Mouse (Mus musculus) thymus, postnatal 0 days (tissue): Measurements from ENCODE around the gene Hunk. TPM values are rescaled to one million over a fixed set of nuclear protein-coding genes. Genes with fewer than 3 reads are reported as not detected.

Experiments
- polyA plus RNA-seq: library from polyadenylated mRNA; unstranded; fragments of >200 nt; fragmentation: Nextera tagmentation; extraction: Ambion mirVana; gene quantifications from 2 replicates; pipeline ENCODE4 v1.2.1, GENCODE M21; 2015

Hunk gene
- polyA plus RNA-seq, 1 experiment from 2014 or later: 3.6 TPM

Other genes with a start within 250 kb of the Hunk start
- 25.6 and 32.7 TPM in 2 replicates for gene Tiam1, start 242.2 kb upstream of the Hunk start, polyA plus RNA-seq
- 1,237 and 1,253 TPM in 2 replicates for gene Sod1, start 165.3 kb upstream of the Hunk start, polyA plus RNA-seq
- 20.6 and 22.1 TPM in 2 replicates for gene Scaf4, start 101.5 kb upstream of the Hunk start, polyA plus RNA-seq